Mouse (Mus musculus) C2C12 (cell line): ENCODE data around the gene Ddb1. TPM values are rescaled to one million over a fixed set of nuclear protein-coding genes. Genes with fewer than 3 reads are reported as not detected.

ENCODE experiments used
- H3K27me3 ChIP-seq: one replicate; pipeline ENCODE4 v1.6.1; 2011; ENCODE audit not compliant: control insufficient read depth, insufficient read depth, insufficient read length
- H3K36me3 ChIP-seq: one replicate; pipeline ENCODE4 v1.6.1; 2011; ENCODE audit not compliant: control insufficient read depth, insufficient read depth
- H3K4me3 ChIP-seq: one replicate; pipeline ENCODE4 v1.5.1; 2011; ENCODE audit warnings: mild to moderate bottlenecking, control low read depth; ENCODE audit not compliant: poor library complexity, insufficient read depth, severe bottlenecking
- H3K79me2 ChIP-seq: one replicate; pipeline ENCODE4 v1.6.1; 2011; ENCODE audit not compliant: control insufficient read depth, insufficient read depth
- H3K79me3 ChIP-seq: one replicate; pipeline ENCODE4 v1.6.1; 2011; ENCODE audit warnings: low read depth, control low read depth
- H3ac ChIP-seq: one replicate; pipeline ENCODE3; 2011; ENCODE audit warnings: low read depth; ENCODE audit not compliant: control insufficient read depth, insufficient read length
- CEBPB ChIP-seq: IDR thresholded peaks from one replicate; pipeline ENCODE4 v1.6.1; 2011; ENCODE audit warnings: low read depth, mild to moderate bottlenecking, control low read depth, moderate library complexity
- CTCF ChIP-seq: IDR thresholded peaks from one replicate; pipeline ENCODE4 v1.5.1; 2011; ENCODE audit not compliant: control insufficient read depth, insufficient read depth, insufficient read length
- FOSL1 ChIP-seq: IDR thresholded peaks from one replicate; pipeline ENCODE4 v1.8.0; 2011; ENCODE audit warnings: mild to moderate bottlenecking, low read length; ENCODE audit not compliant: poor library complexity, insufficient read depth, severe bottlenecking
- MAX ChIP-seq: IDR thresholded peaks from one replicate; pipeline ENCODE4 v1.6.1; 2011; ENCODE audit warnings: mild to moderate bottlenecking, control low read depth
- MYOD1 ChIP-seq: IDR thresholded peaks from one replicate; pipeline ENCODE4 v1.6.1; 2011; ENCODE audit warnings: low read depth; ENCODE audit not compliant: control insufficient read depth, insufficient read length
- MYOG ChIP-seq: IDR thresholded peaks from one replicate; pipeline ENCODE4 v1.6.1; 2011; ENCODE audit not compliant: control insufficient read depth, insufficient read length; ENCODE audit errors: extremely low read depth
- USF1 ChIP-seq: IDR thresholded peaks from one replicate; pipeline ENCODE4 v1.6.1; 2011; ENCODE audit warnings: low read depth, mild to moderate bottlenecking, control low read depth, moderate library complexity
- polyA plus RNA-seq: library from polyadenylated mRNA; unstranded; fragments of >200 nt; fragmentation: generic; extraction: Trizol; gene quantifications from one replicate; pipeline ENCODE4 v1.2.1, GENCODE M21; 2012; ENCODE audit warnings: missing spikeins

Gene Ddb1
- polyA plus RNA-seq, 1 experiment, result 513 TPM

GRCm38 (mm10) chr19:10587231-10587630, 17.9 kb upstream of the Ddb1 start:
- Histone ChIP-seq H3ac (no peak overlapping the region), H3K36me3 (peaks cover 33% of the 10 kb centered on the region), H3K79me2 (no peaks in the 10 kb centered on the region), H3K27me3 (no peaks in the 10 kb centered on the region), H3K4me3 (no peak overlapping the region), H3K79me3 (no peaks in the 10 kb centered on the region)
- TF ChIP-seq MYOD1 (no peak), CTCF (no peak), FOSL1 (no peak)

GRCm38 (mm10) chr19:10589127-10589857, 15.8 kb upstream of the Ddb1 start:
- H3K79me2 ChIP-seq, result no peaks in the 10 kb centered on the region

DNA sequence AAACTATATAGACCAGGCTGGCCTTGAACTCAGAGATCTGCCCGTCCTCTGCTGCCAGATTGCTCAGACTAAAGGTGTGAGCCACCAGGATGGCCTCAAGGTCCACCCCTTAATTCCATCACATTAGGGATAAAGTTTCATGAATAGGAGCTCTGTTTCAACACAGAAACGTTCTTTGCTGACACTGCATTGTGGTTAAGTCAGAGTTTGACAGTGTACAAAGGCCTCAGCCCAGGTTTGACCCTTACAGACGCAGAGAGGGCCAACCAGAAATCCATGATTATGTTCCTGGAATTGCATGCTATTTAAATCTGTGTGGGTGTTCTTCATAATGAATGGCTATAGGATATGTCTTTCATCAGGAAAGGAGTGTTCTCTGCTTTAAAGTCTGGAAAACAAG, 14.8 kb upstream of the Ddb1 start:
- no peak overlapping the region for H3ac ChIP-seq
- H3K36me3 ChIP-seq, result peaks cover 41% of the 10 kb centered on the region
- no peaks in the 10 kb centered on the region for H3K79me3 ChIP-seq
- no peak overlapping the region for H3K4me3 ChIP-seq
- no peaks in the 10 kb centered on the region for H3K79me2 ChIP-seq
- no peaks in the 10 kb centered on the region for H3K27me3 ChIP-seq
- TF ChIP-seq USF1 (no peak), CEBPB (no peak), MYOG (no peak), CTCF (no peak), FOSL1 (no peak), MAX (no peak), MYOD1 (no peak)

More at GRCm38 (mm10) chr19:10589127-10589857, 15.8 kb upstream of the Ddb1 start:
- H3K4me3 ChIP-seq, result no peak overlapping the region
- no peak overlapping the region for H3ac ChIP-seq
- H3K27me3 ChIP-seq, result no peaks in the 10 kb centered on the region
- TF ChIP-seq MAX (no peak), USF1 (no peak), FOSL1 (no peak), MYOG (no peak), MYOD1 (no peak), CTCF (no peak), CEBPB (no peak)
- no peaks in the 10 kb centered on the region for H3K79me3 ChIP-seq
- H3K36me3 ChIP-seq, result peaks cover 40% of the 10 kb centered on the region

GRCm38 (mm10) chr19:10591659-10592377, 13.3 kb upstream of the Ddb1 start:
- no peaks in the 10 kb centered on the region for H3K79me2 ChIP-seq
- peaks cover 54% of the 10 kb centered on the region for H3K36me3 ChIP-seq
- no peaks in the 10 kb centered on the region for H3K79me3 ChIP-seq
- H3ac ChIP-seq, result no peak overlapping the region
- H3K4me3 ChIP-seq, result no peak overlapping the region
- no peaks in the 10 kb centered on the region for H3K27me3 ChIP-seq
- TF ChIP-seq FOSL1 (no peak), MAX (no peak), MYOG (no peak), CTCF (no peak)

GRCm38 (mm10) chr19:10598188-10598587, 6.9 kb upstream of the Ddb1 start:
- TF ChIP-seq CTCF (no peak), USF1 (no peak)
- Histone ChIP-seq H3K4me3 (no peak overlapping the region), H3K79me3 (no peaks in the 10 kb centered on the region), H3K36me3 (peaks cover 38% of the 10 kb centered on the region), H3K27me3 (no peaks in the 10 kb centered on the region), H3ac (no peak overlapping the region), H3K79me2 (no peaks in the 10 kb centered on the region)

DNA sequence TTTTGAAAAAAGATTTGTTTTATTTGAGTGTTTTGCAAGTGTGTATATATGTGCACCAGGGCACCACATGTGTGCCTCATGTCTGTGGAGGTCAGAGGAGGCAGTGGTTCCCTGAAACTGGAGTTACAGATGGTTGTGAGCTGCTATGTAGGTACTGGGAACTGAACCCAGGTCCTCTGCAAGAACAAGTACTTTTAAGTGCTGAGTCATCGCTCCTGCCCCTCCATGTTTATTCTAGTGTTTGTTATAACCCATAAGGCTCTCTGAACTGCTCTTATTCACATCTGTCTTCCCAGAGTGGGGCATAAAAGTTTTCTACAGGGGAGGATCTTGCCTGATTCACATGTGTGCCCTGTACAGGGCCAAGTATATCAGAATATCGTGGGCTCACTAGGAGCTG, 5.5 kb upstream of the Ddb1 start:
- Histone ChIP-seq H3K36me3 (peaks cover 27% of the 10 kb centered on the region), H3K27me3 (no peaks in the 10 kb centered on the region), H3ac (no peak overlapping the region), H3K4me3 (no peak overlapping the region), H3K79me2 (peaks cover under 1% of the 10 kb centered on the region), H3K79me3 (no peaks in the 10 kb centered on the region)
- TF ChIP-seq FOSL1, result no peak
- TF ChIP-seq MYOD1, result no peak
- no peak for TF ChIP-seq MYOG
- no peak for TF ChIP-seq MAX
- no peak for TF ChIP-seq CEBPB
- no peak for TF ChIP-seq CTCF
- TF ChIP-seq USF1, result no peak
